Mouse (Mus musculus) CH12.LX (cell line): Measurements from ENCODE around the gene Fgfr2. TPM values are rescaled to one million over a fixed set of nuclear protein-coding genes. Genes with fewer than 3 reads are reported as not detected.
A peak's percentile ranks its signal among the peaks of the same experiment; 100 is the strongest.

Experiments
- DNase-seq: peaks from one replicate; pipeline ENCODE4 v3.0.0-alpha.2; 2013; ENCODE audit errors: extremely low read depth
- H3K27ac ChIP-seq: 2 replicates; pipeline ENCODE4 v1.5.1; 2012; ENCODE audit warnings: low read depth, mild to moderate bottlenecking, control low read depth, moderate library complexity; ENCODE audit not compliant: insufficient read depth
- H3K27me3 ChIP-seq: replicated peaks from 2 replicates; pipeline ENCODE3; 2012; ENCODE audit warnings: inconsistent platforms
- H3K36me3 ChIP-seq, 2 experiments: replicated peaks in 1 of 2; 2 replicates each; pipeline versions ENCODE3 to v1.6.1; 2012; ENCODE audit warnings: inconsistent platforms in 1 of 2, low read length in 1 of 2, mild to moderate bottlenecking in 1 of 2, mixed read lengths in 1 of 2, moderate library complexity in 1 of 2; ENCODE audit not compliant: control insufficient read depth in 1 of 2, insufficient read depth in 1 of 2
- H3K4me1 ChIP-seq, 2 experiments: 2 replicates each; pipeline ENCODE4 v1.6.1; 2012; ENCODE audit warnings: inconsistent platforms in 1 of 2, moderate library complexity in 1 of 2; ENCODE audit not compliant: insufficient read depth in 2 of 2, control insufficient read depth in 1 of 2
- H3K4me2 ChIP-seq: 2 replicates; pipeline ENCODE4 v1.6.1; 2012; ENCODE audit warnings: low read depth, mild to moderate bottlenecking, control low read depth; ENCODE audit not compliant: poor library complexity, insufficient read depth, severe bottlenecking
- H3K4me3 ChIP-seq, 3 experiments: fragments of 150-350 bp in 1 of 3; sonication (generic) in 1 of 3; replicated peaks in 1 of 3; 2 replicates each; pipeline versions ENCODE3 to v1.5.1; 2011 to 2012; ENCODE audit warnings: low read depth in 2 of 3, low read length in 2 of 3, mild to moderate bottlenecking in 2 of 3, moderate library complexity in 2 of 3, control low read depth in 1 of 3, improper control_type of control experiment in 1 of 3, inconsistent platforms in 1 of 3, mixed read lengths in 1 of 3; ENCODE audit not compliant: poor library complexity in 1 of 3
- H3K79me2 ChIP-seq: replicated peaks from 2 replicates; pipeline ENCODE4 v1.6.1; 2012; ENCODE audit warnings: mild to moderate bottlenecking, moderate library complexity; ENCODE audit not compliant: control insufficient read depth, poor library complexity, insufficient read depth, severe bottlenecking; ENCODE audit errors: extremely low read depth
- H3K9ac ChIP-seq: 2 replicates; pipeline ENCODE4 v1.6.1; 2012; ENCODE audit warnings: low read depth, mild to moderate bottlenecking, control low read depth, moderate library complexity; ENCODE audit not compliant: insufficient read depth
- H3K9me3 ChIP-seq: replicated peaks from 2 replicates; pipeline ENCODE3; 2012; ENCODE audit warnings: low read length, inconsistent platforms, mixed read lengths
- BHLHE40 ChIP-seq: IDR thresholded peaks from 2 replicates; pipeline ENCODE4 v1.6.1; 2011; ENCODE audit warnings: mild to moderate bottlenecking, low read depth, low read length, improper control_type of control experiment
- CTCF ChIP-seq, 2 experiments: IDR thresholded peaks in 1 of 2; conservative IDR thresholded peaks in 1 of 2; 2 replicates each; pipeline ENCODE4 v1.5.1; 2011 to 2012; ENCODE audit warnings: low read depth in 2 of 2, low read length in 2 of 2, improper control_type of control experiment in 1 of 2, inconsistent platforms in 1 of 2, mild to moderate bottlenecking in 1 of 2, moderate library complexity in 1 of 2
- E2F4 ChIP-seq: IDR thresholded peaks from 2 replicates; pipeline ENCODE4 v1.6.1; 2011; ENCODE audit warnings: low read depth, low read length, improper control_type of control experiment; ENCODE audit not compliant: insufficient replicate concordance
- ETS1 ChIP-seq: conservative IDR thresholded peaks from 2 replicates; pipeline ENCODE4 v1.6.1; 2012; ENCODE audit warnings: low read depth, mild to moderate bottlenecking, inconsistent platforms, low read length, improper control_type of control experiment, moderate library complexity
- HCFC1 ChIP-seq: IDR thresholded peaks from 2 replicates; pipeline ENCODE4 v1.6.1; 2012; ENCODE audit warnings: low read depth, mild to moderate bottlenecking, inconsistent platforms, low read length, improper control_type of control experiment
- IRF4 ChIP-seq: IDR thresholded peaks from 2 replicates; pipeline ENCODE4 v1.6.1; 2014; ENCODE audit warnings: low read depth, mild to moderate bottlenecking, inconsistent platforms, low read length, improper control_type of control experiment
- MAFK ChIP-seq: IDR thresholded peaks from 2 replicates; pipeline ENCODE4 v1.6.1; 2011; ENCODE audit warnings: low read length, improper control_type of control experiment; ENCODE audit not compliant: insufficient replicate concordance
- MAX ChIP-seq: IDR thresholded peaks from 2 replicates; pipeline ENCODE4 v1.6.1; 2011; ENCODE audit warnings: low read length, improper control_type of control experiment
- MEF2A ChIP-seq: IDR thresholded peaks from 2 replicates; pipeline ENCODE4 v1.6.1; 2014; ENCODE audit warnings: low read depth, mild to moderate bottlenecking, inconsistent platforms, low read length, improper control_type of control experiment, borderline replicate concordance
- MXI1 ChIP-seq: IDR thresholded peaks from 2 replicates; pipeline ENCODE4 v1.6.1; 2011; ENCODE audit warnings: mild to moderate bottlenecking, low read depth, low read length, improper control_type of control experiment
- PAX5 ChIP-seq: IDR thresholded peaks from 2 replicates; pipeline ENCODE4 v1.6.1; 2012; ENCODE audit warnings: low read length, inconsistent platforms, mixed read lengths
- POLR2AphosphoS2 ChIP-seq: IDR thresholded peaks from 2 replicates; pipeline ENCODE4 v1.6.1; 2011; ENCODE audit warnings: low read depth, low read length, improper control_type of control experiment
- RAD21 ChIP-seq: IDR thresholded peaks from 2 replicates; pipeline ENCODE4 v1.6.1; 2011; ENCODE audit warnings: low read depth, mild to moderate bottlenecking, low read length, improper control_type of control experiment, moderate library complexity
- SMC3 ChIP-seq: IDR thresholded peaks from 2 replicates; pipeline ENCODE4 v1.6.1; 2011; ENCODE audit warnings: low read depth, low read length, improper control_type of control experiment
- TBP ChIP-seq: conservative IDR thresholded peaks from 2 replicates; pipeline ENCODE4 v1.6.1; 2011; ENCODE audit warnings: low read depth, low read length, improper control_type of control experiment
- ZC3H11A ChIP-seq: IDR thresholded peaks from 2 replicates; pipeline ENCODE4 v1.6.1; 2012; ENCODE audit warnings: low read depth, mild to moderate bottlenecking, inconsistent platforms, low read length, improper control_type of control experiment
- ZKSCAN1 ChIP-seq: IDR thresholded peaks from 2 replicates; pipeline ENCODE4 v1.6.1; 2012; ENCODE audit warnings: low read depth, inconsistent platforms, low read length, improper control_type of control experiment, borderline replicate concordance
- ZNF384 ChIP-seq: IDR thresholded peaks from 2 replicates; pipeline ENCODE4 v1.6.1; 2012; ENCODE audit warnings: low read depth, low read length, improper control_type of control experiment, inconsistent platforms
- dilution Hi-C: fragments of 300-500 bp; cut with MboI; formaldehyde crosslinking; loops from 2 replicates; pipeline ENCODE4 v1.14.3; 2020; ENCODE audit warnings: low sequenced_read_pairs; ENCODE audit not compliant: extremely low pct_unique_long_range_greater_than_20kb, extremely low pct_ligation_motif_present
- in situ Hi-C: fragments of 300-500 bp; cut with MboI; formaldehyde crosslinking; loops from 3 replicates; pipeline ENCODE4 v1.14.3; 2019; ENCODE audit warnings: low sequenced_read_pairs, low pct_ligation_motif_present, low pct_unique_long_range_greater_than_20kb, mixed read lengths
- polyA plus RNA-seq: library from polyadenylated mRNA; unstranded; fragments of >175 nt; gene quantifications from 2 replicates; pipeline ENCODE4 v1.2.1, GENCODE M21; 2012; ENCODE audit warnings: low read depth; ENCODE audit not compliant: insufficient read length
- total RNA-seq, 2 experiments: library from RNA; depleted of rRNA; stranded (reverse); fragments of 300-350 nt in 1 of 2; fragments of >200 nt in 1 of 2; gene quantifications; 2 replicates each; pipeline ENCODE4 v1.2.3; 2012 to 2014

Gene Fgfr2
- total and polyA plus RNA-seq, 3 experiments, result not detected

GRCm38 (mm10) chr7:130757326-130757865, 2365.8 kb downstream of the Fgfr2 start:
- in situ Hi-C loops, result loop anchor here (5.0 kb wide), 1 partner anchor 75 kb away; no protein-coding TSS in a partner anchor
- dilution Hi-C loops, result no loop called here
- Histone ChIP-seq H3K4me3 (no peak overlapping the region), H3K9ac (no peak overlapping the region), H3K79me2 (no peaks in the 10 kb centered on the region)
- no peak for TF ChIP-seq ZNF384
- TF ChIP-seq ZC3H11A, result no peak
- no peak for TF ChIP-seq PAX5
- TF ChIP-seq MAX, result no peak
- TF ChIP-seq, all 38 proteins: peak for 0
- no peaks in the 10 kb centered on the region for H3K36me3 ChIP-seq
- H3K4me1 ChIP-seq, result peaks cover 2 to 7% of the 10 kb centered on the region in 2 experiments
- no peaks in the 10 kb centered on the region for H3K9me3 ChIP-seq
- no peak overlapping the region for H3K27ac ChIP-seq
- H3K4me2 ChIP-seq, result no peak overlapping the region
- no peak for DNase-seq
- H3K27me3 ChIP-seq, result peaks cover 44% of the 10 kb centered on the region

GRCm38 (mm10) chr7:130756343-130756835, 2366.8 kb downstream of the Fgfr2 start:
- DNase-seq, result no peak
- Histone ChIP-seq H3K4me3 (no peak overlapping the region), H3K79me2 (no peaks in the 10 kb centered on the region), H3K4me1 (no peaks in the 10 kb centered on the region), H3K4me2 (no peak overlapping the region), H3K27me3 (peaks cover 49% of the 10 kb centered on the region), H3K36me3 (no peaks in the 10 kb centered on the region), H3K9me3 (no peaks in the 10 kb centered on the region), H3K9ac (no peak overlapping the region), H3K27ac (no peak overlapping the region)
- in situ Hi-C loops (loop anchor here (5.0 kb wide), 1 partner anchor 74 kb away; no protein-coding TSS in a partner anchor), dilution Hi-C loops (no loop called here)
- TF ChIP-seq ETS1 (no peak), MAFK (no peak), MAX (no peak)

GRCm38 (mm10) chr7:130754790-130755189, 2368.4 kb downstream of the Fgfr2 start:
- no peak for TF ChIP-seq BHLHE40
- TF ChIP-seq RAD21, result peak; percentile 49
- peak in 1 of 2 experiments; percentile 52; a peak in 2 of 4 replicates for TF ChIP-seq CTCF (conservative IDR thresholded peaks at IDR 0.05 in 1 of 2, IDR thresholded peaks at IDR 0.05 in 1 of 2; ENCODE audit: low read depth in 2 of 2, low read length in 2 of 2)
- no peak for TF ChIP-seq POLR2AphosphoS2
- TF ChIP-seq ZKSCAN1, result no peak
- TF ChIP-seq IRF4, result no peak
- TF ChIP-seq HCFC1, result no peak
- TF ChIP-seq SMC3, result peak; percentile 57
- TF ChIP-seq MAX, result no peak
- no peak for TF ChIP-seq MEF2A
- no peak for TF ChIP-seq ZNF384
- TF ChIP-seq MXI1, result no peak
- TF ChIP-seq E2F4, result no peak
- TF ChIP-seq TBP, result no peak
- Histone ChIP-seq H3K9me3 (no peaks in the 10 kb centered on the region), H3K36me3 (no peaks in the 10 kb centered on the region), H3K4me2 (no peak overlapping the region), H3K79me2 (no peaks in the 10 kb centered on the region), H3K27me3 (peaks cover 56% of the 10 kb centered on the region), H3K9ac (no peak overlapping the region), H3K4me1 (no peaks in the 10 kb centered on the region), H3K27ac (no peak overlapping the region), H3K4me3 (no peak overlapping the region)
- in situ Hi-C loops (loop anchor here (5.0 kb wide), 1 partner anchor 72 kb away; no protein-coding TSS in a partner anchor), dilution Hi-C loops (no loop called here)
- no peak for DNase-seq
